Mouse (Mus musculus): ENCODE data around the gene Gpn1. TPM values are rescaled to one million over a fixed set of nuclear protein-coding genes. Genes with fewer than 3 reads are reported as not detected.
"Not testable (repeated sequence)": the region's sequence is repeated elsewhere in the genome, so short reads cannot be mapped to it uniquely, and the experiment has no call there.

Gene Gpn1
- total and polyA plus RNA-seq, 3 experiments = 19.6 to 35.5 (median 33.2) TPM

DNA sequence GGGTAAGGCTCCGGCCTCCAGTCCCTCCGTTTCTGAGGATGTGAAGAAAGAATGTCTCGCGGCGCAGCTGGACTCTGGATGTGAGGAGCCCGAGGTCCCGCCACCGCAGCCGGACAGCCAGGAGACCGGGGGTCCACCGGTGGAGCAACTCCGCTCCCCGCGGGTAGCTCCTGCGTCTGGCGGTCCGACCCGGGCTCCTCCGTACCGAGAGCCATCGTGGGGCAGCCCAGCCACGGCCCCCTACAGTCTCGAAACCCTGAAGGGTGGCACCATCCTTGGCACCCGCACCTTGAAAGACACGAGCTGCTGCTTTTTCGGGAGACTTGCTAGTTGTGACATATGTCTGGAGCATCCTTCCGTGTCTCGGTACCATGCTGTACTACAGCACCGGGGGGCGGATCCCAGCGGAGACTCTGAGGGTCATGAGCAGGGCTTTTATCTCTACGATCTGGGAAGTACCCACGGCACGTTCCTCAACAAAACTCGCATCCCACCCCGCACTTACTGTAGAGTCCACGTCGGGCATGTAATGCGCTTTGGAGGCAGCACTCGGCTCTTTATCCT, 32.7 kb downstream of the Gpn1 start:
- H3K36me3 ChIP-seq (replicated peaks) = peaks cover 59% of the 10 kb centered on the region
- H3K4me1 ChIP-seq (ENCODE audit: insufficient read depth, low read depth, low read length) = peaks cover 37% of the 10 kb centered on the region
- no peaks in the 10 kb centered on the region for H3K9me3 ChIP-seq (replicated peaks)
- peak overlapping the region; percentile 98 for H3K4me3 ChIP-seq (ENCODE audit: low read depth, low read length)
- ATAC-seq (ENCODE audit: extremely low read depth, insufficient number of reproducible peaks, low FRiP score, poor library complexity, severe bottlenecking) (no peak), DNase-seq (ENCODE audit: low spot score) (no peak)
- no peaks in the 10 kb centered on the region for H3K27me3 ChIP-seq (ENCODE audit: insufficient read depth, low read length)
- no peak for TF ChIP-seq GATA1 (IDR thresholded peaks at IDR 0.05; ENCODE audit: borderline replicate concordance, low read length)
- TF ChIP-seq GATA2 (IDR thresholded peaks at IDR 0.05; ENCODE audit: borderline replicate concordance, low read depth, low read length) = no peak
- TF ChIP-seq CTCF (IDR thresholded peaks at IDR 0.05; ENCODE audit: low read depth, low read length) = no peak

DNA sequence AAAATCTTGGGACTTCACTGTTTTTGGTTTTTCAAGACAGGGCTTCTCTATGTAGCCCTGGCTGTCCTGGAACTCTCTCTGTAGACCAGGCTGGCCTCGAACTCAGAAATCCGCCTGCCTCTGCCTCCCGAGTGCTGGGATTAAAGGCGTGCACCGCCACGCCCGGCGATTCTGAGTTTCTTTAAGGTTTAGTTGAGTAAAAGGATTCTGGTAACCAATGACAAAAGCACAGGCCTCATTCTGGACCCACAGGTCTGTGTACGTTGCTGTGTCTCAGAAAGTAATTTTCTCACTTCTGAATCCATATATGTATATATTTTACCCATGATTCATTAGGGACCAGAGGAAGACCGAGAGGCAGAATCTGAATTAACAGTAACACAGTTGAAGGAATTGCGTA, 33.2 kb downstream of the Gpn1 start, which contains the start of gene Supt7l:
TSS of gene Supt7l (minus strand) at position 101 of the 400 bp plus-strand sequence.
- Histone ChIP-seq H3K36me3 (replicated peaks) (peaks cover 59% of the 10 kb centered on the region), H3K4me1 (ENCODE audit: insufficient read depth, low read depth, low read length) (peaks cover 34% of the 10 kb centered on the region), H3K4me3 (ENCODE audit: low read depth, low read length) (peak within 1 kb of the TSS; percentile 98)
- not testable (repeated sequence) for H3K9me3 ChIP-seq (replicated peaks); H3K27me3 ChIP-seq (ENCODE audit: insufficient read depth, low read length); ATAC-seq (ENCODE audit: extremely low read depth, insufficient number of reproducible peaks, low FRiP score, poor library complexity, severe bottlenecking); DNase-seq (ENCODE audit: low spot score)

DNA sequence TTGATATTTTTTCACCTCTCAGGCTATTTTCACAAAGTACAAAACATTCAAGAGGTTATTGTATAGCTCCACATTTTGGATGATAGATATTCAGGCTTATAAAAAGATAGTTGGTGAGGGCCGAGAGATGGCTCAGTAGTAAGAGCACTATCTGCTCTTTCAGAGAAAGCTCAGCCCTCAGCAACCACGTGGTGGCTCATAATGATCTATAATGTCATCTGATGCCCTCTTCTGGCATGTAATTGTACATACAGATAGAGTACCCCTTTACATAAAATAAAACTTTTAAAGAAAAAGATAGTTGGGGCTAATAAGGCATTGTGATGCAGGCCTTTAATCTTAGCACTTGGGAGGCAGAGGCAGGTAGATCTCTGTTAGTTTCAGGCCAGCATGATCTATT, 34.0 kb downstream of the Gpn1 start:
- DNase-seq (ENCODE audit: low spot score) (no peak), ATAC-seq (ENCODE audit: extremely low read depth, insufficient number of reproducible peaks, low FRiP score, poor library complexity, severe bottlenecking) (no peak)
- Histone ChIP-seq H3K36me3 (replicated peaks) (peaks cover 60% of the 10 kb centered on the region), H3K4me1 (ENCODE audit: insufficient read depth, low read depth, low read length) (peaks cover 33% of the 10 kb centered on the region), H3K9me3 (replicated peaks) (no peaks in the 10 kb centered on the region), H3K4me3 (ENCODE audit: low read depth, low read length) (no peak overlapping the region), H3K27me3 (ENCODE audit: insufficient read depth, low read length) (no peaks in the 10 kb centered on the region)
- TF ChIP-seq POLR2AphosphoS5 (IDR thresholded peaks at IDR 0.05; ENCODE audit: insufficient replicate concordance, low read depth, low read length) = no peak

DNA sequence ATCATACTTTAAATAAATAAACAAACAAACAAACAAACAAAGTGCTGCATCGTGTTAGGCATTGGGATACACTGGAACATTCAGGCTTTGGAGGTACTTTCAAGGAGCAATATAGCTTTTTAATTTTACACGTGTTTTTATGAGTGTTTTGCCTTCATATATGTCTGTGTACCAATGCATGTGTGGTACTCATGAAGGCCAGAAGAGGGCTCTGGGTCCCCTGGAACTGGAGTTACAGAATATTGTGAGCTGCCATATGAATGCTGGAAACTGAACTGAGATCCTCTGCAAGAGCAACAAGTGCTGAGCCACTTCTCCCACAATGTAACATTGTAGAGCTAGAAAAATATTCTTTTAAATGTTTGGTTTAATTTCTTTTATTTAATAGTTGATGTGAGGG, 40.7 kb downstream of the Gpn1 start:
- ATAC-seq (ENCODE audit: extremely low read depth, insufficient number of reproducible peaks, low FRiP score, poor library complexity, severe bottlenecking) = no peak
- peaks cover 89% of the 10 kb centered on the region for H3K36me3 ChIP-seq (replicated peaks)

DNA sequence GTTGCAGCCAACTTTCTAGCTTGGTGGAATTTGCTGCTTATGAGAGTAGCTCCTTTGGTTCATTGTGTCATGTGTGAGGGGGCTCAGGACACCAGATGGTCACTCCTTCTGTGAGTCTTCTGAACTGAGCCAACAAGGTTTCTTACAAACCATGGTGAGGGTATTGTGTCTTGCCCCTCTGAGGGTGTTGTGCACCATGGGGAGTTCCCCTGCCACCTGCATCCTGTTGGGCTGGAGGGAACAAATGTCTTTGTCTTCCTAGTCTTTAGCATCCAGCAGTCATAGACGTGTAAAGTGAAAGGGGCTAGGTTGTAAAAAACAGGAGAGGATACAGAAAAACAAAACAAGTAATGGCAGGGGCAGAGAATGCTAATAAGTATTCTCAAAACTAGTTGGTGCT, 64.9 kb downstream of the Gpn1 start:
- no peak for DNase-seq (ENCODE audit: low spot score)
- H3K4me1 ChIP-seq (ENCODE audit: insufficient read depth, low read depth, low read length) = no peaks in the 10 kb centered on the region
- peaks cover 75% of the 10 kb centered on the region for H3K36me3 ChIP-seq (replicated peaks)
- H3K4me3 ChIP-seq (ENCODE audit: low read depth, low read length) = no peak overlapping the region
- H3K9me3 ChIP-seq (replicated peaks) = no peaks in the 10 kb centered on the region
- ATAC-seq (ENCODE audit: extremely low read depth, insufficient number of reproducible peaks, low FRiP score, poor library complexity, severe bottlenecking) = no peak
- no peaks in the 10 kb centered on the region for H3K27me3 ChIP-seq (ENCODE audit: insufficient read depth, low read length)
- TF ChIP-seq TAL1 (conservative IDR thresholded peaks at IDR 0.05; ENCODE audit: low read depth, low read length) (no peak), GATA2 (IDR thresholded peaks at IDR 0.05; ENCODE audit: borderline replicate concordance, low read depth, low read length) (no peak), GATA1 (IDR thresholded peaks at IDR 0.05; ENCODE audit: borderline replicate concordance, low read length) (no peak), CTCF (IDR thresholded peaks at IDR 0.05; ENCODE audit: low read depth, low read length) (no peak), POLR2AphosphoS5 (IDR thresholded peaks at IDR 0.05; ENCODE audit: insufficient replicate concordance, low read depth, low read length) (no peak)

More for the DNA sequence above, 40.7 kb downstream of the Gpn1 start:
- Histone ChIP-seq H3K27me3 (ENCODE audit: insufficient read depth, low read length) (no peaks in the 10 kb centered on the region), H3K4me1 (ENCODE audit: insufficient read depth, low read depth, low read length) (no peaks in the 10 kb centered on the region), H3K9me3 (replicated peaks) (no peaks in the 10 kb centered on the region), H3K4me3 (ENCODE audit: low read depth, low read length) (no peak overlapping the region)
- DNase-seq (ENCODE audit: low spot score) = no peak
- TF ChIP-seq POLR2AphosphoS5 (IDR thresholded peaks at IDR 0.05; ENCODE audit: insufficient replicate concordance, low read depth, low read length) (no peak), TAL1 (conservative IDR thresholded peaks at IDR 0.05; ENCODE audit: low read depth, low read length) (no peak), GATA1 (IDR thresholded peaks at IDR 0.05; ENCODE audit: borderline replicate concordance, low read length) (no peak), GATA2 (IDR thresholded peaks at IDR 0.05; ENCODE audit: borderline replicate concordance, low read depth, low read length) (no peak), CTCF (IDR thresholded peaks at IDR 0.05; ENCODE audit: low read depth, low read length) (no peak)

DNA sequence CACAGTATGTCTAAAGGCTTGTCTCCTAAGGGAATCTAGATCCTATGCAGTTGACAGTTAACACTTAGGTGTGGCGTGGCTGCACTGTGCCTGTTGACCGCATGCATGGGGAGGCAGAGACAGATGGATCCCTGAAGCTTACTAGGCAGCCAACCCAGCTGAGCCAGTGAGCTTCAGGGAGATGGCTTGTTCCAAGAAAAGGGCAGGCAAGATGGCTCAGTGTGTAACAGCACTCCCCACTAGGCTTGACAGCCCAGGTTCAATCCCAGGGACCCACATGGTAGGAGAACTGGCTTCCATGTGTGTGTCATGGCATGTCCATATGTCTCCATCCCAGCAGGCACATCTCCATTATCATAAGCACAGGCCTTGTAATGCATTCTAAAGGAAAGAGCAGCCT, 65.8 kb downstream of the Gpn1 start:
- Histone ChIP-seq H3K9me3 (replicated peaks) (no peaks in the 10 kb centered on the region), H3K4me3 (ENCODE audit: low read depth, low read length) (no peak overlapping the region), H3K27me3 (ENCODE audit: insufficient read depth, low read length) (no peaks in the 10 kb centered on the region), H3K4me1 (ENCODE audit: insufficient read depth, low read depth, low read length) (no peaks in the 10 kb centered on the region), H3K36me3 (replicated peaks) (peaks cover 78% of the 10 kb centered on the region)
- DNase-seq (ENCODE audit: low spot score) (no peak), ATAC-seq (ENCODE audit: extremely low read depth, insufficient number of reproducible peaks, low FRiP score, poor library complexity, severe bottlenecking) (no peak)
- TF ChIP-seq GATA2 (IDR thresholded peaks at IDR 0.05; ENCODE audit: borderline replicate concordance, low read depth, low read length) (no peak), CTCF (IDR thresholded peaks at IDR 0.05; ENCODE audit: low read depth, low read length) (no peak)

DNA sequence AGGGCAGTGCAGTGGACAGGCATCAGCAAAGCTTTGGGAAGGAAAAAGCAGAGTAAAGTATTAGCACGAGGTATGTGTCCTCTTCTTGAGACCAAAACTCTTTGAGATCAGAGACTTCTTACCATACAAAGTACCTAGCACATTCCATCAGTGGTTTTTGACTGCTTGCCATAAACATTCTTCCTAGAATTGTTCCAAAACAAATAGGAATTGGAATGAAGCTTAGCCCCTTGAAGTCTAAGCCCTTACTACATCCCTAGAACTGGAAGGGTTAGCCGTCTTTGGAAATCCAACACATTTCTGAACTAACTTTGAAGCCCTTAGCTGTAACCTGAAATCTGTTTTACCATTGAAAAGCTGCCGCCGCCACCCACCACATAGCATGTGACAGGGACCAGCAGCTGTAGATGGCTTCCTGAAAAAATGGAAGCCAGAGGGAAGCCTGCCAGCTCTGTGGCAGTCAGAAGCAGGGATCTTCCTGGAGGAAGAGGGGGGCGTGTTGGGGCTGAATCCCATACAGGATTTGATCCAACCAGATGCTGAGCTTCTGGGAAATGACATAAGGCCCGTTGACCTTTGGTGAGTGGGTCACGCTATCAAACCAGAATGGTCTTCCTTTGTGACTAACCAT, 67.6 kb downstream of the Gpn1 start:
- TF ChIP-seq CTCF (IDR thresholded peaks at IDR 0.05; ENCODE audit: low read depth, low read length) = no peak
- no peak for TF ChIP-seq GATA1 (IDR thresholded peaks at IDR 0.05; ENCODE audit: borderline replicate concordance, low read length)
- TF ChIP-seq GATA2 (IDR thresholded peaks at IDR 0.05; ENCODE audit: borderline replicate concordance, low read depth, low read length) = no peak
- TF ChIP-seq POLR2AphosphoS5 (IDR thresholded peaks at IDR 0.05; ENCODE audit: insufficient replicate concordance, low read depth, low read length) = no peak
- no peak for TF ChIP-seq TAL1 (conservative IDR thresholded peaks at IDR 0.05; ENCODE audit: low read depth, low read length)
- DNase-seq (ENCODE audit: low spot score) (no peak), ATAC-seq (ENCODE audit: extremely low read depth, insufficient number of reproducible peaks, low FRiP score, poor library complexity, severe bottlenecking) (no peak)
- H3K4me3 ChIP-seq (ENCODE audit: low read depth, low read length) = no peak overlapping the region
- H3K36me3 ChIP-seq (replicated peaks) = peaks cover 75% of the 10 kb centered on the region
- H3K9me3 ChIP-seq (replicated peaks) = no peaks in the 10 kb centered on the region
- H3K27me3 ChIP-seq (ENCODE audit: insufficient read depth, low read length) = no peaks in the 10 kb centered on the region
- H3K4me1 ChIP-seq (ENCODE audit: insufficient read depth, low read depth, low read length) = no peaks in the 10 kb centered on the region

Other genes starting within 250 kb of the Gpn1 start
- gene Krtcap3, start 243.1 kb upstream of the Gpn1 start, total RNA-seq (2014; fragmentation: Nextera tagmentation) = 3.8 and 8.8 TPM in 2 replicates
- gene Krtcap3, start 243.1 kb upstream of the Gpn1 start, total RNA-seq (2017) = 6.4 and 10.5 TPM in 2 replicates
- gene Krtcap3, start 243.1 kb upstream of the Gpn1 start, polyA plus RNA-seq (2012) = 9.4 and 11.8 TPM in 2 replicates
- 19.0 and 21.5 TPM in 2 replicates for gene Ift172, start 203.6 kb upstream of the Gpn1 start, total RNA-seq (2014; fragmentation: Nextera tagmentation)
- 24.2 and 24.3 TPM in 2 replicates for gene Ift172, start 203.6 kb upstream of the Gpn1 start, total RNA-seq (2017)
- gene Ift172, start 203.6 kb upstream of the Gpn1 start, polyA plus RNA-seq (2012) = 32.5 and 37.8 TPM in 2 replicates
- gene Fndc4, start 198.7 kb upstream of the Gpn1 start, total RNA-seq (2014; fragmentation: Nextera tagmentation) = not detected in 2 replicates
- gene Fndc4, start 198.7 kb upstream of the Gpn1 start, total RNA-seq (2017) = 0.38 TPM in 1 of 2 replicates, not detected in the other
- not detected in 2 replicates for gene Fndc4, start 198.7 kb upstream of the Gpn1 start, polyA plus RNA-seq (2012)
- 0.23 TPM in 1 of 2 replicates, not detected in the other for gene Gckr, start 197.3 kb upstream of the Gpn1 start, total RNA-seq (2014; fragmentation: Nextera tagmentation)
- 0.05 and 0.23 TPM in 2 replicates for gene Gckr, start 197.3 kb upstream of the Gpn1 start, total RNA-seq (2017)
- not detected in 2 replicates for gene Gckr, start 197.3 kb upstream of the Gpn1 start, polyA plus RNA-seq (2012)
- 33.9 and 35.9 TPM in 2 replicates for gene Zfp512, start 42.3 kb upstream of the Gpn1 start, total RNA-seq (2014; fragmentation: Nextera tagmentation)
- 40.8 and 58.4 TPM in 2 replicates for gene Zfp512, start 42.3 kb upstream of the Gpn1 start, total RNA-seq (2017)
- 9.0 and 12.4 TPM in 2 replicates for gene Zfp512, start 42.3 kb upstream of the Gpn1 start, polyA plus RNA-seq (2012)
- gene 4930548H24Rik, start 9.0 kb upstream of the Gpn1 start, total RNA-seq (2014; fragmentation: Nextera tagmentation) = 0.34 TPM in 1 of 2 replicates, not detected in the other
- gene 4930548H24Rik, start 9.0 kb upstream of the Gpn1 start, total RNA-seq (2017) = 0.29 and 0.55 TPM in 2 replicates
- gene 4930548H24Rik, start 9.0 kb upstream of the Gpn1 start, polyA plus RNA-seq (2012) = not detected in 2 replicates
- gene Slc4a1ap, start 32.3 kb downstream of the Gpn1 start, total RNA-seq (2014; fragmentation: Nextera tagmentation) = 46.6 and 51.9 TPM in 2 replicates
- 41.3 and 54.4 TPM in 2 replicates for gene Slc4a1ap, start 32.3 kb downstream of the Gpn1 start, total RNA-seq (2017)
- 17.4 and 20.7 TPM in 2 replicates for gene Slc4a1ap, start 32.3 kb downstream of the Gpn1 start, polyA plus RNA-seq (2012)
- 32.4 and 37.8 TPM in 2 replicates for gene Supt7l, start 33.1 kb downstream of the Gpn1 start, total RNA-seq (2014; fragmentation: Nextera tagmentation)
- gene Supt7l, start 33.1 kb downstream of the Gpn1 start, total RNA-seq (2017) = 26.1 and 30.0 TPM in 2 replicates
- 7.4 and 13.1 TPM in 2 replicates for gene Supt7l, start 33.1 kb downstream of the Gpn1 start, polyA plus RNA-seq (2012)
- 66.0 and 102 TPM in 2 replicates for gene Mrpl33, start 102.2 kb downstream of the Gpn1 start, total RNA-seq (2014; fragmentation: Nextera tagmentation)
- 126 and 172 TPM in 2 replicates for gene Mrpl33, start 102.2 kb downstream of the Gpn1 start, total RNA-seq (2017)
- gene Mrpl33, start 102.2 kb downstream of the Gpn1 start, polyA plus RNA-seq (2012) = 4.6 and 5.0 TPM in 2 replicates
- 22.0 and 22.4 TPM in 2 replicates for gene Rbks, start 202.9 kb downstream of the Gpn1 start, total RNA-seq (2014; fragmentation: Nextera tagmentation)
- gene Rbks, start 202.9 kb downstream of the Gpn1 start, total RNA-seq (2017) = 13.9 and 15.7 TPM in 2 replicates
- gene Rbks, start 202.9 kb downstream of the Gpn1 start, polyA plus RNA-seq (2012) = 8.3 and 10.0 TPM in 2 replicates
- 155 and 214 TPM in 2 replicates for gene Babam2, start 202.9 kb downstream of the Gpn1 start, total RNA-seq (2014; fragmentation: Nextera tagmentation)
- 44.6 and 45.8 TPM in 2 replicates for gene Babam2, start 202.9 kb downstream of the Gpn1 start, total RNA-seq (2017)
- 55.1 and 65.0 TPM in 2 replicates for gene Babam2, start 202.9 kb downstream of the Gpn1 start, polyA plus RNA-seq (2012)

All from G1E (cell line).